Mouse (Mus musculus) CD4-positive helper T cell, adult 2 months (primary cell): Measurements from ENCODE around the gene Chic2.

Experiments
- DNase-seq: peaks from one replicate; pipeline ENCODE4 v3.0.0-alpha.2; 2012; ENCODE audit warnings: low read depth, missing footprints, low spot score

Gene Chic2

GRCm38 (mm10) chr5:74975507-74975906, 69.1 kb downstream of the Chic2 start:
- no peak for DNase-seq

DNA sequence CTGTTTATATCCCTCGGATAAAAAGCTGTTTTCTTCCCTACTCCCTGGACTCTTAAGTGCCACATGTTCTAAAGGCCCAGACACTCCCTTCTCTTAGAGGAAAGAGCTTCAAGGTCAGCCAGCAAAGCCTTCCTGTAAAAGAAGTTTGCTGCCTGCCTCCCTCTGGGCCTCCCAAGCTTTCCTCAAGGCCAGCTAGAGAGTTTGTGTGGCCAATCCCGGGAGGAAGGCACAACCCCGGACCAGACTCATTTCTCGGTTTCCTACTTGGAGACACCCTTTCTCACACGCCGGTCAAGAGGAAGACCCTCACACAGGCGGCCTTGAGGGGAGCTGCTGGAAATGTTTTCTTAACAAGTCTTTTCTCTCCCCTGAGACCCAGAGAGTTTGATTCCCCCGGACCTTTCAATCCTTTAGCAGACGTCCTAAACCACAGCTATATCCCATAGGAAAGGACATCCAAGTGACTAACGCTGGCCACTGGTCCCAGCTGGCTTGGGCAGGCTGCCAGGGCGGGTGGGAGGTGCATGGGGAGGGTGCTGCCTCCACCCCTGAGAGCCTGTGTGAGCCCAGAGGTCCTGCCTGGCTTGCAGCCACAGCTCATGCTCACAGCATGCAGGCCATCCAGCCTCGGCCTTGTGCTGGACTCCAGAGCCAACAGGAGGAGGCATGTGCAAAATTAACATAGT, 69.7 kb downstream of the Chic2 start:
- no peak for DNase-seq

GRCm38 (mm10) chr5:74974061-74974581, 70.5 kb downstream of the Chic2 start:
- DNase-seq = no peak

- no peak for DNase-seq
These were observed 73.2 kb downstream of the Chic2 start for GRCm38 (mm10) chr5:74971418-74971817.

DNA sequence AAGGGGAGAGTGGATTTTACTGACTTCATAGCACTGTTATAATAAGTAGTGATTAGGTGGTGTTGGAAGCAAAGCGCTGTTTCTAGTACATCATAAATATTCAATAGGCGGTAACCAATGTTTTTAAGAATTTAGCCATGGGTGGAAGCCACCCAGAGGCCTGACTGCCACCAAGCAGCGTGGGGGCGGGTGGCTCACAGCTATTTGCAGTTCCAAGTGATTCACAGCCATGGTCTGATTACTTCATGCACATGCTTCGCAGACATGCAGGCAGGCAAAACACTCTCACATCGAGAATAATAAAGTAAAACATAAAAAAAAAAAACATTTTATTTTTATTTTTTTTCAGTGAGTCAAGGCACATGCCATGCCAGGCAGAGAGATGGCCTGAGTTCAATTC, 75.2 kb downstream of the Chic2 start:
- DNase-seq = no peak

DNA sequence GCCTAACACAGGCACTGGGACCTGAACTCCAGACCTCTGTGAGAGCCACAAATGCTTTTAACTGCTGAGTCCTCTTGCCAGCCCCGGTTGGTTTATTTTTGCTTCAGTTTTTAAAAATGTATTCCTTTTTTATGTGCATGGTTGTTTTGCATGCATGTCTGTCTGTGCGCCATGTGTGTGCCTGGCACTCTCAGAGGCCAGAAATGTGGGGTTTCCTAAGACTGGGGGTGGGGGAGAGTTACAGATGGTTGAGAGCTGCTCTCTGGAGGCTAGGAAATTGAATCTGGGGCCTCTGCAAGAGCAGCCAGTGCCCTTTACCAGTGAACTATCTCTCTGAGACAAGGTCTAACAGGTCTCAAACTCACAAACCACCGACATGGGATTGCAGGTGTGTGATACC, 76.7 kb downstream of the Chic2 start:
- no peak for DNase-seq

DNA sequence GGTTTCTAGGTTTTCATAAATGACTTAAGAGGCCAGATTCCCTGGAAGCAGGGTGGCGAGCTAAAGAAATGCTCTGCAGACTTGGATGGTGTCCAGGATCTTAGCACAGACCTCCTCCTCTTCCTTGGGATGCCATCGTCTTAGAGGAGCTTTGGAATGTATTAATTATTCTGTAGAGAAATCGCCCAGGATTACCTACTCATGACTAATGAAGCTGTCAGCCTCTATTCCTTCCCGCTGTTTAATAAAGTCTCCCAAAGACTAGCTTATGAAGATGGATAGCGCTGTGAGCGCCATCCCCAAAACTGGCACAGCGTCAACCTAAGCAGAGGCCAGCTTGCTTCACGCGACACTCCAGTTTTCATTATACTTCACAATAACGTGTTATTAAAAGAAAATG, 77.7 kb downstream of the Chic2 start:
- DNase-seq = no peak

DNA sequence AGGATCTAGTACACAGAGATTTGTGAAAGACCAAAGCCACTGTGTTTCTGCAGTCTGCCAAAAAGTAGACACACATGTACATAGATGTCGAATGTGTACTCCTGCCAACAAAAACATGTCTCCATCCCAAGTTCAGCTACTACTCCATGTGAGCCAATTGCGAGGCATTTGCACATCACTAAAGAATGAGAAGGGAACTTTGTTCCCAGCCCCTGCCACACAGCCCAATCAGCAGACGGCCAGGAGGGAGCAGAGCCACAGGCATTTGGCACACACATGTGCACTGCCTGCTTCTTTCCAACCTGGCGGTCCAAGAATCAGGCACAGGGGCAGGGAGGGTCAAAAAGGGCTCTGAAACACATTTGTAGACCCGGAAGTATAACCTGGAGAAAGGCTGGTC, 81.8 kb downstream of the Chic2 start:
- no peak for DNase-seq

DNA sequence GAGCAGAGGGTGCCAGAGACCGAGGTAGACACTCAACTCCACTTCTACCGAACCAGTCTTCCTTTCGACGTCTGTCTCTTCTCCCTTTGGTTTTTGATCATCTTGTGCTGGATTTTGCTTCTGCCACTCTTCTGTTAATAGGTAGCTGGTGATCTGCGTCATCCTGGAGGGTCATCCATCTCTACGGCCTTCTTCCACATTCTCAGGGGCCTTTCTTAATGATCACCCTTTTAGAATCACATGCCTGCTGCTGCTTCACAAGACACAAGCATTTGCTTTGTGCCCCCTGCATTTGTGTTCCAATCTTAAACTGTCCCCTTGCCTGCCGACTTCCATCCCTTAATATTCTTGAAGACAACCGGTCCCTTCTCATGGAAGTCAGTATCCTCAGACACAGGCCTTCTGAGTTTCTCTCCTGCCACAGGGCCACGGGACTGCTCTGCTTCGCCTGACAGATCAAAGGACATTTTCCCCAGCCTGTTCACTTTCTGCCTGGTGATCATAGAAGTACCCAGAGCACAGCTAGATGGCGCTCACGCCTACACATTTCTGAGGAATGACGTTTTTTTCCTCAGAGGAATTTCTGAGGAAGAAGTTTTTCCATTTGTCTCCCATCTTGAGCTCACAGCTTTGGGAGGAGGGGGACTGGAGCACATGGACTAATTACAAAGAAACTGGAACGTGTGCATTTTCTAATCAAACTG, 83.6 kb downstream of the Chic2 start:
- no peak for DNase-seq

DNA sequence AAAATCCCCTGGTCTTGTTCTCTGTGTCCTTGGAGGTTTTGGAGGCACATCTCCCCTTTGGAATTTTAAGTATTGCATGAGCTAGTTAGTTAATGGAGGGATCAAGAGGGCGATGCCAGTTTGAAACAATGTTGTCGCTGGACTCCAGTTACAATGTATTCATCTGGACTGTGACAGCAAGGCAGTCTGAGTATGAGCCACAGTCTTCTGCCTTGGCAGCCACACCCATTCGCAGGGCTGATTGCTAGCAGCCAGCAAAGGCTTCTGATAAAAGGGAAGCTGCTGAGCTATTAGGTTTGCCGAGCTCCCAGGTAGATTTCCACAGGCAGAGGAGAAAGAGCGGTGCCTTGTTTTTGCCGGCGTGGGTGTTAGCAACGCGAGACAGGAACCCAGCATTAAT, 84.3 kb downstream of the Chic2 start:
- DNase-seq = no peak

DNA sequence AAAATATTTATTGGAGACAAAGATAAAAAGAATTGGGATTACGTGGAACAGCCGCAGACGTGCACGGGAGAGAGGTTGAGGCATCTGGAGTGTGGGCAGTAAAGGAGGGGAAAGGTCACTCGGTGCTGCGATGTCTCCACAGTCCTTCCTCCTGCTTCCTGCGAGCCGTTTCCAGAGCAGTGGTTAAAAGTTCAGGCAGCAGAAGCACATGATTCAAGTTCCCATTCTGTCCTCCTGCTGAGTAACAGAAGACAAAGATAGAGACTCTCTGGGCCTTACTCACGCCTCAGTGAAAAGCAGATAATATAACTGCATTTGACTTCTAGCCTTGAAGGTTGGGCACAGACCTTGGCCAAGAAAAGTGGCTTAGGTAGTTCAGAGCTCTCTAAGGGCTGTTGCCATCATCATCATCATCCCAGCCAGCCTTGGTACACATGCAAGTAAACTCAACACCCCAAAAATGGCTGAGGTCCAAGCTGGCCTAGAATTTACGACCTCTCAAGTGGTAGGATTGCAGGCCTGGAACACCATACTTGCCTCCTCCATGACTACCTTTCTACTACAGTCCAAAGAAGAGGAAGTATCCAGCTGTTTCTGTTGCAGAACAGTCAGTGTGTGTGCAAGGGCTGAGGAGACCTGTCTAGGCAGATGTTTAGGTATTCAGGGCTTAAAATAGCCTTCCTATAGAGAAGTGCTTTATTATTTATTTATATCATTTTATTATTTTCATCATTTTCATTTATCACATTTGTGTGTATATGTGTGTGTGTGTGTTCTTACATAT, 87.1 kb downstream of the Chic2 start:
- no peak for DNase-seq

GRCm38 (mm10) chr5:74956335-74956734, 88.2 kb downstream of the Chic2 start:
- no peak for DNase-seq

GRCm38 (mm10) chr5:74955565-74955964, 89.0 kb downstream of the Chic2 start:
- no peak for DNase-seq

- DNase-seq = no peak
These were observed 91.6 kb downstream of the Chic2 start for GRCm38 (mm10) chr5:74952938-74953337.

DNA sequence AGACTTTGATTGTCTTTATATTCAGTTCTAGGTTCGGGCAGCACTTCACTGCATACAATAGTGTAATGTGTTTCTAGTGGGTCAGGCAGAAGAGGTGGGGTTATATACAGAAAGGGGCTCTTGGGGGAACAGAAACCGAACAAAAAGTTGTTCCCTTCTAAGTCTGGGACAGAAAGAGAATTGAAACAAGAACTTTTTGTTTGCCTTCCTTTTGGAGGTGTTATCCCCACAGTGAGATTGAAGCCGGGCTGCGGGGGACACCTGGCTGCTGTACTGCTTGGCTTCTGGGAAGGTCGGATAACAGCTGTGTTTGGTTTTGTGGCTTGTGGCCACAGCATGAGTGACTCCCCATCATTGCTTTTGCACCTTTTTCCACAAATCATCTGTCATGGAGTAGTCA, 93.2 kb downstream of the Chic2 start:
- no peak for DNase-seq

DNA sequence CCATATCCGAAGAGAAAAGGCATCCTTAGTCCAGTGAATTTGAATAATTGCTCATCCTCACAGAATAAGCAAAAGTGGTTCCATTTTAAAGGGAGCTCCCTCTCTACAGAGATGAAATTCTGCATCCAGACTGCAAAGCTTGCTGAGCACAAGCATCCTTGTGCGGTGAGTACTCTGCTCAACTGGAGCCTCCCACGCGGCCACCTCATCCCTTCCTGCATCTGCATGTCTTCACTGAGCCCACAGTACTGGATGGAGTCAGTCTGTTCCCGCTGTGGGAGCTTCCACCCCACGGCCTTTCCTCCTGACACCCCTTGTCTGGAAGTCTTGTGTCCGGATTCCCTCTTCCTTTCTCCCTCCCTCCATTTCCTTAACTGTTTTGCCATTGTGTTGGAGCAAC, 95.3 kb downstream of the Chic2 start:
- no peak for DNase-seq

- DNase-seq = no peak
These were observed 96.1 kb downstream of the Chic2 start for GRCm38 (mm10) chr5:74948482-74948881.
